Mouse (Mus musculus) limb, embryonic 13.5 days (tissue): Measurements from ENCODE around the gene Elmo2. TPM values are rescaled to one million over a fixed set of nuclear protein-coding genes. Genes with fewer than 3 reads are reported as not detected.

ENCODE experiments used
- ATAC-seq: fragments of 200-750 bp; cut with Nextera tagmentation; 2 replicates; pipeline ENCODE4 v1.8.0; 2017; ENCODE audit warnings: low read depth, moderate number of reproducible peaks, moderate TSS enrichment; ENCODE audit not compliant: low FRiP score
- H3K27ac ChIP-seq: fragments of 300-500 bp; sonication (generic); 2 replicates; pipeline ENCODE4 v1.5.1; 2015; ENCODE audit warnings: inconsistent platforms, mild to moderate bottlenecking, moderate library complexity
- H3K27me3 ChIP-seq: fragments of 300-500 bp; sonication (generic); 2 replicates; pipeline ENCODE4 v1.6.1; 2015; ENCODE audit warnings: mild to moderate bottlenecking, inconsistent platforms
- H3K36me3 ChIP-seq: fragments of 300-500 bp; sonication (generic); 2 replicates; pipeline ENCODE4 v1.6.1; 2015; ENCODE audit warnings: inconsistent platforms, mild to moderate bottlenecking, moderate library complexity
- H3K4me1 ChIP-seq: fragments of 300-500 bp; sonication (generic); 2 replicates; pipeline ENCODE4 v1.6.1; 2015; ENCODE audit warnings: inconsistent platforms
- H3K4me2 ChIP-seq: fragments of 300-500 bp; sonication (generic); replicated peaks from 2 replicates; pipeline ENCODE4 v1.6.1; 2015; ENCODE audit warnings: inconsistent platforms, mild to moderate bottlenecking, moderate library complexity
- H3K4me3 ChIP-seq: fragments of 300-500 bp; sonication (generic); 2 replicates; pipeline ENCODE4 v1.5.1; 2015; ENCODE audit warnings: moderate library complexity, mild to moderate bottlenecking, inconsistent platforms
- H3K9ac ChIP-seq: fragments of 300-500 bp; sonication (generic); 2 replicates; pipeline ENCODE4 v1.6.1; 2015; ENCODE audit warnings: mild to moderate bottlenecking, inconsistent platforms
- H3K9me3 ChIP-seq: fragments of 300-500 bp; sonication (generic); 2 replicates; pipeline ENCODE4 v1.6.1; 2016; ENCODE audit warnings: inconsistent platforms
- WGBS: fragments of 180-500 bp; shearing (Covaris S2); methylation state at CpG from one replicate; pipeline ENCODE4 v1.1.7; 2015; 5-methylcytosine and 5-hydroxymethylcytosine counted together
- polyA plus RNA-seq: library from polyadenylated mRNA; unstranded; fragments of >200 nt; fragmentation: Nextera tagmentation; extraction: Ambion mirVana; gene quantifications from 2 replicates; pipeline ENCODE4 v1.2.1, GENCODE M21; 2015

The Elmo2 gene
- polyA plus RNA-seq, 1 experiment from 2014 or later: 86.4 TPM

DNA sequence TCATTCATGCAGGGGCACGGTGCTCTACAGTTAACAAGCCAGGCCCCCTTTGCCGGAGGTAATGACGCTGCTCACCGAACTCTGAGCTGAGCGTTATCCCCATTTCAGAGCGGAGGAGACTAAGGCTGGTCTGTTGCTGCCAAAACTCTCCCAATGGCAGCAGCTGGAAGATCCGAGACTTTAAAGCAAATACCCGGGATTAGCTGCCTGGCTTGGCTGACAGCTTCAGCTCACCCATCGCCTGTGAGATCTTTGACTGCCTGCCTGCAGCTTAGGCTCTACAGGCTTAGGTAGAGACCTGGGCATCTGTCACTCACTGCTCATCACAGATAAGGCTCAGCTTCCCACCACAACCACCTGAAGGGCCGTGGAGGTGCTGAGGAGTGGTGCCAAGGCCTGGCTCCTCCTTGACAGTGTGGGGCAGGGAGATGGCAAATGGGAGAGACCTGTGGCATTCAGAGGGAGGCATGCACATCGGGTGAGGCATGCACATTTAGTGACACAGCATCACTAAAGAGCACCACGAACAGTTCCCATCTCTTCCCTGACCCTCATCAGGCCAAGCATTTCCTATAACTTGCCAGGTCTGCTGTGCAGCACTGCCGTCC, 15.4 kb downstream of the Elmo2 start:
- WGBS: 66% methylated on average over 13 of the region's 13 CpGs
- ATAC-seq: no peak
- no peak overlapping the region for H3K9ac ChIP-seq

DNA sequence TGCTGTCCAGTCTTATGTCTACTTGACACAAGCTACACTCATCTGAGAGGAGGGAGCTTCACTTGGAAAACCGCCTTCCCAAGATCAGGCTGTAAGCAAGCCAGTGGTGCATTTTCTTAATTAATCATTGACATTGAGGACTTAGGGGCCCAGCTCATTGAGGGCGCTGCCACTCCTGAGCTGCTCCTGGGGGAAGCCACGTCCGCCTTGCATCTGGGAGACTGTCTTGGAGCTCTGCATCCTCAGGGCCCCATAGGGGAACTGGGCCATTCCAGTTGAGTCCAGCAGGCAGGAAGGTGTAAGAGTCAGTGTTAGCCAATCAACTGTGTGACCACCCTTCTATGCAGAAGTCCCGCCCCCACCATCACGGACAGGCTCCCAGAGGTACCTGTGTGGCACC, 18.5 kb downstream of the Elmo2 start:
- no peaks in the 10 kb centered on the region for H3K4me1 ChIP-seq
- no peak for ATAC-seq
- no peak overlapping the region for H3K27ac ChIP-seq
- no peak overlapping the region for H3K4me2 ChIP-seq
- no peak overlapping the region for H3K4me3 ChIP-seq
- no peaks in the 10 kb centered on the region for H3K9me3 ChIP-seq
- peaks cover 98% of the 10 kb centered on the region for H3K36me3 ChIP-seq
- H3K9ac ChIP-seq: no peak overlapping the region
- H3K27me3 ChIP-seq: no peaks in the 10 kb centered on the region
- WGBS: 91% methylated on average over 6 of the region's 6 CpGs

More for the DNA sequence above, 15.4 kb downstream of the Elmo2 start:
- Histone ChIP-seq H3K4me2 (no peak overlapping the region), H3K36me3 (peaks cover 97% of the 10 kb centered on the region), H3K4me1 (no peaks in the 10 kb centered on the region), H3K9me3 (no peaks in the 10 kb centered on the region), H3K4me3 (no peak overlapping the region), H3K27me3 (no peaks in the 10 kb centered on the region), H3K27ac (no peak overlapping the region)

DNA sequence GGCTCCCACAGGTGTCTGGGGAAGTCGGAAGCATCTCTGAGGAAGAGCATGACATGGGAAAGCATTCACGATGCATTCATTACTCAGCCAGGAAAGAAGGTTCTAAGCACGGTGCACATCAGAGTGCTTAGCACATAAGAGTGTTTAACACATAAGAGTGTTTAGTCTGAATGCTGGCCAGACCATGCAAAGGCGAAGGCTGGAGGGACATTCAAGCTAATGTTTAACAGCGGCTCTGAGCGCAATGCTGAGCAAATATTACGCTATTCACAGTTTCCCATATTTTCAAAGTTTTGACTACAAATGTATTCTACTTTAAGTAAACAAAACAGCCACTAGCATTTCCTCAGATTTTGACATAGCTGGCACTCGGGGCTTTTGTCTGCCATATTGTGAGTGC, 20.8 kb downstream of the Elmo2 start:
- Histone ChIP-seq H3K9me3 (no peaks in the 10 kb centered on the region), H3K27me3 (no peaks in the 10 kb centered on the region), H3K4me3 (no peak overlapping the region), H3K4me1 (no peaks in the 10 kb centered on the region), H3K27ac (no peak overlapping the region), H3K4me2 (no peak overlapping the region), H3K36me3 (peaks cover 97% of the 10 kb centered on the region), H3K9ac (no peak overlapping the region)
- WGBS: 94% methylated on average over 8 of the region's 8 CpGs
- ATAC-seq: no peak

DNA sequence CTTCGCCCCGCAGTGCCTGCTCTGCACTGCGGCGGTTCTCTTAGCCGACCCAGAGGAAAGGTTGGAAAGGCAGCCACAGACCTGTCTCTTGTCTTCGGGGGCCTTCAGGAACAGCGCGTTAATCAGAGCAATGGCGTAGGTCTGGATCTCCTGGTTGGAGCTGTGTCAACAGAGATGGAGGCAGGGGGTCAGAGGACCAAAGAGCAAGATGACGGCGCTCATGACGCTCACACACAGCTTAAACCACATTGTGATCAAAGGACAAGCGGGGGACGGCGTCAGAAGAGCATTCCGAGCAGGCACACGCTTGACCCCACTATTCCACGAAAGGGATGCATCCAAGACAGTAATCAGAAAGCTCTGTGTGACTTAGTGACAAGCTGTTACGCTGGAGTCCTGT, 21.5 kb downstream of the Elmo2 start:
- no peak overlapping the region for H3K9ac ChIP-seq
- H3K36me3 ChIP-seq: peaks cover 97% of the 10 kb centered on the region
- 91% methylated on average over 19 of the region's 19 CpGs for WGBS
- no peak overlapping the region for H3K27ac ChIP-seq
- no peaks in the 10 kb centered on the region for H3K4me1 ChIP-seq
- no peak for ATAC-seq
- H3K9me3 ChIP-seq: no peaks in the 10 kb centered on the region
- no peak overlapping the region for H3K4me3 ChIP-seq
- no peak overlapping the region for H3K4me2 ChIP-seq
- H3K27me3 ChIP-seq: no peaks in the 10 kb centered on the region

DNA sequence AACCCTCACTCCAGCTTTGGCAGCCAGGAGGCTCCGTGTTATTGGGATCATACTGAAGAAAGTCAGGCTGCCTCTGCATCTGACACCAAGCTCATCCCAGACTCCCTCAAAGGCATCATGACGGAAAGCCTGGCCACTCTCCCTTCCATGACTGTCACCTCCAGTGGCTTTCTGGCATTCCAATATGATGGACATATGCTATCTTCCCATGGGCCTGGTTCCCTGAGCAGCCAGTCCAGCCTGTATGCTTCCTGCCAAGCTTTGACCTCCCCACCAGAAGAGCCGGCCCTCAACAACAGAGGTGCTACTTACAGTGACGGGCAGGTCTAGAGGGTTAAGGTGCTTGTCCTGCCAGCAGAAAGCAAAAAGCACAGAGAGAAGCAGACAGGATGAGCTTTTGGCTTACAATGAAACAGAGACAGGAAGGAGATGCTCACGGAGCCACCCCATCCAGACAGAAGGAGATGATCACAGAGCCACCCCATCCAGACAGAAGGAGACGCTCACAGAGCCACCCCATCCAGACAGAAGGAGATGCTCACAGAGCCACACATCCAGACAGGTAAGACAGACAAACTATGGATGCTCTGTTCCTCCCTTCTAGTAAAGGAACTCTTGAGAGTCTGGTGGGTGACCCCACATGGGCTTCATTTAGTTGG, 22.8 kb downstream of the Elmo2 start:
- peaks cover 97% of the 10 kb centered on the region for H3K36me3 ChIP-seq
- no peaks in the 10 kb centered on the region for H3K4me1 ChIP-seq
- no peak overlapping the region for H3K4me2 ChIP-seq
- ATAC-seq: no peak
- no peaks in the 10 kb centered on the region for H3K9me3 ChIP-seq
- no peaks in the 10 kb centered on the region for H3K27me3 ChIP-seq
- no peak overlapping the region for H3K4me3 ChIP-seq
- no peak overlapping the region; the same call in 1 of the 2 replicates for H3K9ac ChIP-seq
- WGBS: 88% methylated on average over 6 of the region's 6 CpGs
- H3K27ac ChIP-seq: no peak overlapping the region

DNA sequence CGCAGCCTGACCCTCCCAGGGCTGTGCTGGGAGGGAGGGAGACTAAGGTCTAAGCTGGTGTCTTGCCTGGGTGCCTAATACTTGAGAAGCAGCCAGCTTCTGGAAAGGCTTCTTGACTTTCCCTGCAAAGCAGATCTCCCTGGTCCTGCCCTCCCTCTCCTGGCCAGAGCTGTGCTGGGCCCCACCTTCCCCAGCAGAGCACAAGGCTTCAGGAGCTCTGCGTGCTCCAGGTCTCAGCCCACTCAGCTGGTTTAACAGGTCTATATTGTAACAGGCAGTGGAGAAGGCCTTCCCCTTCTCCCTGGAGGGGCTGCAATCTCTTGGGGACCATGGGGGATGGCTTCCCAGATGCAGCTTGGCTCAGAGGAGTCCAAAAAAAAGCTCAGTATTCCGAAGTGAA, 24.9 kb downstream of the Elmo2 start:
- H3K9ac ChIP-seq: no peak overlapping the region
- no peaks in the 10 kb centered on the region for H3K4me1 ChIP-seq
- peaks cover 98% of the 10 kb centered on the region for H3K36me3 ChIP-seq
- ATAC-seq: no peak
- H3K27ac ChIP-seq: no peak overlapping the region
- WGBS: 79% methylated on average over 3 of the region's 3 CpGs
- H3K4me2 ChIP-seq: no peak overlapping the region
- no peaks in the 10 kb centered on the region for H3K9me3 ChIP-seq
- no peak overlapping the region for H3K4me3 ChIP-seq
- H3K27me3 ChIP-seq: no peaks in the 10 kb centered on the region

DNA sequence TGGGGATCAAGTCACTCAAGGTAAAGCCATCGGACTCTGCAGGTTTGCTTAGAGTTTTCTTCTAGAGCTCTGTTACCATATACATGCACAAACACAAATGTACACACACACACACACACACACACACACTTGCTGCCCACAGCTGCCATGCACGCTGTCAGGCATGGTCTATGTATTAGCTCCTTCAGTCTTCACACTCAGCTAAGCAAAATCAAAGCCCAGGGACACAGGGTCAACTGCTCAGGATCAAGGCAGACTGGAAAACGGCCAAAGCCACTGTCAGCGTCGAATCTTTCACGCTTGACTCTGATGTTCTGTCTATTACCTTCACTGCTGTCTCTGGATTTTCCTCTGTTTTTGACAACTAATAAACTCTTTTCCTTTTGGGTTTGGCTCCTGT, 25.4 kb downstream of the Elmo2 start:
- Histone ChIP-seq H3K4me2 (no peak overlapping the region), H3K27me3 (no peaks in the 10 kb centered on the region), H3K36me3 (peaks cover 99% of the 10 kb centered on the region), H3K4me1 (no peaks in the 10 kb centered on the region), H3K9ac (no peak overlapping the region), H3K27ac (no peak overlapping the region), H3K9me3 (no peaks in the 10 kb centered on the region), H3K4me3 (no peak overlapping the region)
- WGBS: 87% methylated on average over 6 of the region's 6 CpGs
- ATAC-seq: no peak

DNA sequence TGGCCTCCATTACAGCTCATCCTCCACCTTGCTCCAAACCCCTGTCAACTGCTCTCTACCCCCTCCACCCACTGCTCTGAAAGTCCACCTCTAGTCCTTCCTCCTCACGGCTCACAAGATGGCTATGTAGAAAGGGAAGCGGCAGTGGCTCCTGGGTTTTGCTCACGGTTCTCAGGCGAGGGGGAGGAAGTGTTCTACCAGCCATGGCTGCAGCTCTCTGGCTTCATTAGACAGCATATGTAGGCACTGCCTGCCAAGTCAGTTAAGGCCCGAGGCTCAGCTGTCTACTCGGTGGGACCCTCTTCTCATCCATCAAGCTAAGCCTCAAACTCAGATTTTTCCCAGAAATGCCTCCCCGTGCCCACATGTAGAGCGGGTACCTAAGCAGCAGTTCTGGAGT, 25.9 kb downstream of the Elmo2 start:
- 81% methylated on average over 8 of the region's 8 CpGs for WGBS
- ATAC-seq: no peak

DNA sequence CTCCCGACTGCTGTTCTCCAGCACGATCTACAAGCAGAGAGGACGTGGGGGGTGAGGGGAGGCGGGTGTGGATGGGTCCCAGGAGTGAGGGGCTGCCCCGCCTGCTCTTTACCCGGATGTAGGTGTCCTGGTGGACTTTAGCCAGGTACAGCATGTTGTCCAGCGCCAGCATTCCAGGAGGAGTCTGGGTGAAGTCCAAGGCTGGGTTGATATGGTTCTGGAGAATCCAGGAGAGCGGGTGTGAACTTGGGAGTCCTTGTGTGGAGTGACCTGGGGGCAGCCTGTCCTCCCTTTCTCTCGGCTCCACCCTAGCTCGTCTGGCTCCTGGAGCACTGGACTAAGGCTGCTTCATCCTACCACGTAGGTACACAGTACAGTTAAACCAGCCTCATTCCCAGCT, 28.9 kb downstream of the Elmo2 start:
- H3K9ac ChIP-seq: no peak overlapping the region
- no peak overlapping the region for H3K27ac ChIP-seq
- WGBS: 92% methylated on average over 11 of the region's 11 CpGs
- peaks cover 96% of the 10 kb centered on the region for H3K36me3 ChIP-seq
- no peak overlapping the region for H3K4me2 ChIP-seq
- no peaks in the 10 kb centered on the region for H3K4me1 ChIP-seq
- ATAC-seq: no peak
- no peak overlapping the region for H3K4me3 ChIP-seq
- no peaks in the 10 kb centered on the region for H3K9me3 ChIP-seq
- H3K27me3 ChIP-seq: no peaks in the 10 kb centered on the region

More for the DNA sequence above, 25.9 kb downstream of the Elmo2 start:
- Histone ChIP-seq H3K36me3 (peaks cover 99% of the 10 kb centered on the region), H3K9me3 (no peaks in the 10 kb centered on the region), H3K9ac (no peak overlapping the region), H3K4me3 (no peak overlapping the region), H3K27me3 (no peaks in the 10 kb centered on the region), H3K4me1 (no peaks in the 10 kb centered on the region), H3K27ac (no peak overlapping the region), H3K4me2 (no peak overlapping the region)

DNA sequence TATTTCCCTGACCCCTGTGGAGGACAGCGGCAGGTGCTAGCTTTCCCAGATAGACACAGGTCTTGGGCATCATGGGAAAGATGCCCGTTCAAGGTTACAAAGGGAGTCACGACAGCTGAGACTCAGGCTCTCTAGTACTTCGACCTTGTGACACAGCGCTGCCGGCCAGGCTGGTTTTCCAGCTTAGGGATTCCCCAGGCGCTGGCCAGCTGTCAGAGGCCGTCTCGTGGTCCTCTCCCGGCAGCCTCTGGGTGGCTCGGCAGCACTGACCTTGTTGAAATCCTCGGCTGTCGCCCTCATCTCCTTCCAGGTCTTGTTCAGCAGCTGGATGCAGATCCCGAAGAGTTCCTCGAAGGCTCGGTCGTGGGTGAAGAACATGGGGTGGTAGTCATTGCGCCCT, 29.7 kb downstream of the Elmo2 start:
- Histone ChIP-seq H3K27ac (no peak overlapping the region), H3K9me3 (no peaks in the 10 kb centered on the region), H3K4me2 (no peak overlapping the region), H3K4me3 (no peak overlapping the region), H3K27me3 (no peaks in the 10 kb centered on the region), H3K4me1 (no peaks in the 10 kb centered on the region), H3K36me3 (peaks cover 96% of the 10 kb centered on the region), H3K9ac (no peak overlapping the region)
- peak; percentile 40; the same call in 1 of the 2 replicates for ATAC-seq
- WGBS: 87% methylated on average over 18 of the region's 18 CpGs

DNA sequence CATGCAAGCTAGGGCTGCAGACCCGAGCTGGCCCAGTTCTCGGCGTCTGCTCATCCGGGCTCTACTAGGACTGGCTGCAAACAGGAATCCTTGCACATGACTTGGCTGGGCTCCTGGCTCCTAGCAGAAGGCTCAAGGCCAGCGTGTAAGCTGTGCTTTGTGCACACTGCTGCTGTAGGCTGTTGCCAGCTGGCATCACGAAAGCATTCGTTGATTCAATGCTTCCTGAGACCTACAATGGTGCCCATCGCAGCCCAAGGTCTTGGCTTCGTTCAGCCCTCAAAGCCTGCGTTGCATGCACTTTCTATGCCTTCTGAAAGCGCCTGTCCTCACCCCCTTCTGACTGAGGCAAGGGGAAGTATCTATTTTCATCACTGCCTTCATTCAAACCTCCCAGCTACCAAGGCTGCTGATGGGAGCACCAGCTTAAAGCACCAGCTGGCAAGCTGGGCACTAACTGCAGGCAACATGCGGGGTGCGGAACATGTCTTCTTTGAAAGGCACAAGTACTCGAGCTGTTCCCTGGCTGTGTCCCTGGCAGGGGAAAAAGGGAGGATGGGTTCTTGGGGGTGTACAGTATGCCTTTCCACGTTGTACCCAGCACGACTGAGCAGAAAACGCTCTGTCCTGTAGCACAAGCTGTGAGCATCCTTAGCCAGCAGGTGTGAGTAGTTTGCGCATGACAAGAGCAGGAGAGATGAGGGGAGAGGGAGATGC, 37.8 kb downstream of the Elmo2 start:
- peak overlapping the region; percentile 77 for H3K9ac ChIP-seq
- no peaks in the 10 kb centered on the region for H3K27me3 ChIP-seq
- H3K36me3 ChIP-seq: peaks cover 41% of the 10 kb centered on the region
- peak overlapping the region; percentile 66 for H3K27ac ChIP-seq
- peak overlapping the region; percentile 89 for H3K4me2 ChIP-seq
- WGBS: 64% methylated on average over 18 of the region's 18 CpGs
- ATAC-seq: no peak
- H3K9me3 ChIP-seq: no peaks in the 10 kb centered on the region
- H3K4me3 ChIP-seq: peak overlapping the region; percentile 68
- peaks cover 22% of the 10 kb centered on the region for H3K4me1 ChIP-seq

DNA sequence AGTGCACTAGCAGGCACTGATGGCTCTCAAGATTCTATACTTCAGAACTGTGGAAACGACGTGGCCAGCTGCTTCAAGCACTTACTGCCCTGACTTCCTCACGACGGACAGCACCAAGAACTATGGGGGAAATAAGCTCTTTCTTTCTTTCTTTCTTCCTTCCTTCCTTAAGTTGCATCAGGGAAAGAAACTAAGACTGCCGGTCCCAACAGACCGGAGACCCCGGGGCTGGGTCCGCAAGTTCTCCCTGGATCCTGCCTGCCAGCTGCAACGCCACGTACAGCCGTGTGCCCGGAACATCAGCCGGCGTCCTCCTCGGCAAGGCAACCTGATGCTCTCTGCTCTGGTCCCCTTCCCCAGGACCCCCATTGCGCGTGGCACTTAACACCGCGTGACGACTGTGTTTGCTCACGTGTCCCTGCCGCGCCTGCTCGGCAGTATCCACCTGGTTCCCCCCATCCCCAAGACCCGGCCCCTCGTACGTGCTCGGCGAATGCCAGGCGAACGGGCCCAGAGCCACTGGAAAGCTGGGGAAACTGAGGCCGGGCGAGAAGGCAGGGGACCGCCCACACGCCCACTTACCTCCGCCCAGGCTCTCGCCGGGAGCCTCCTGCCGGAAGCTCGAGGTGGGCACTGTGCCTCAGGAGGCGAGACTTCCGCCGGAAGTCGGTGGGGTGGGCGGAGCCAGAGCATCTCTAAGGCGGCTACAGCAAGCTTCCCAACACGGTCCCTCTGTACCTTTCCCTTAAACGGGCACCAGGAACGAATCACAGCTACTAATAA, 38.9 kb downstream of the Elmo2 start, which contains the start of gene Slc35c2:
Gene Slc35c2, minus strand, starts transcription at position 668 of the 783 bp plus-strand sequence.
- Histone ChIP-seq H3K4me2 (peak within 1 kb of the TSS; percentile 89), H3K9me3 (no peaks in the 10 kb centered on the region), H3K9ac (peak within 1 kb of the TSS; percentile 77), H3K27ac (peak within 1 kb of the TSS; percentile 66), H3K27me3 (no peaks in the 10 kb centered on the region), H3K36me3 (peaks cover 43% of the 10 kb centered on the region), H3K4me3 (peak within 1 kb of the TSS; percentile 68), H3K4me1 (peaks cover 22% of the 10 kb centered on the region)
- peak; percentile 94 for ATAC-seq
- WGBS: under 1% methylated on average over 49 of the region's 49 CpGs
